Mouse (Mus musculus) right cerebral cortex, postnatal 25 days (tissue): ENCODE results near the gene Stoml1.

Experiments
- DNase-seq: peaks from one replicate; pipeline ENCODE4 v3.0.0; 2022

Stoml1 gene

GRCm38 (mm10) chr9:58308395-58308794 is 55.4 kb downstream of the Stoml1 start:
- DNase-seq: peak; percentile 20

- DNase-seq: no peak
Observed at GRCm38 (mm10) chr9:58310043-58310660, 57.2 kb downstream of the Stoml1 start.

GRCm38 (mm10) chr9:58311191-58311910 is 58.4 kb downstream of the Stoml1 start:
- DNase-seq: no peak
